Mouse (Mus musculus): ENCODE results near the gene C3.

GRCm38 (mm10) chr17:57248201-57248699, 20.3 kb upstream of the C3 start, which contains the start of gene Gpr108:
- TF ChIP-seq CHD2 (IDR thresholded peaks at IDR 0.05; ENCODE audit: low read depth, low read length) (no peak), MAFK (IDR thresholded peaks at IDR 0.05; ENCODE audit: insufficient read depth, low read depth, low read length) (no peak)
